Mouse (Mus musculus): ENCODE data around the gene Dcxr.

The Dcxr gene

GRCm38 (mm10) chr11:120706120-120706519 lies 21.0 kb downstream of the Dcxr start:
- ChIA-PET CTCF (interaction anchor here in 3 of 4 experiments (0.7 to 2.6 kb wide), 17 partner anchors 9 to 440 kb away, joined by 3 to 12 read pairs (median 3); partner anchors contain the start of genes Sirt7 (in 1 of the 3) and Tex19.1 (in 1 of the 3)), POLR2A (interaction anchor here in 2 of 4 experiments (0.6 to 29.7 kb wide), 25 partner anchors 8 to 815 kb away, joined by 3 to 509 read pairs (median 4); partner anchors contain the start of genes Pycr1 (in 2 of the 2), Aspscr1 (in 1 of the 2), Cenpx (in 1 of the 2) and Lrrc45 (in 1 of the 2))

DNA sequence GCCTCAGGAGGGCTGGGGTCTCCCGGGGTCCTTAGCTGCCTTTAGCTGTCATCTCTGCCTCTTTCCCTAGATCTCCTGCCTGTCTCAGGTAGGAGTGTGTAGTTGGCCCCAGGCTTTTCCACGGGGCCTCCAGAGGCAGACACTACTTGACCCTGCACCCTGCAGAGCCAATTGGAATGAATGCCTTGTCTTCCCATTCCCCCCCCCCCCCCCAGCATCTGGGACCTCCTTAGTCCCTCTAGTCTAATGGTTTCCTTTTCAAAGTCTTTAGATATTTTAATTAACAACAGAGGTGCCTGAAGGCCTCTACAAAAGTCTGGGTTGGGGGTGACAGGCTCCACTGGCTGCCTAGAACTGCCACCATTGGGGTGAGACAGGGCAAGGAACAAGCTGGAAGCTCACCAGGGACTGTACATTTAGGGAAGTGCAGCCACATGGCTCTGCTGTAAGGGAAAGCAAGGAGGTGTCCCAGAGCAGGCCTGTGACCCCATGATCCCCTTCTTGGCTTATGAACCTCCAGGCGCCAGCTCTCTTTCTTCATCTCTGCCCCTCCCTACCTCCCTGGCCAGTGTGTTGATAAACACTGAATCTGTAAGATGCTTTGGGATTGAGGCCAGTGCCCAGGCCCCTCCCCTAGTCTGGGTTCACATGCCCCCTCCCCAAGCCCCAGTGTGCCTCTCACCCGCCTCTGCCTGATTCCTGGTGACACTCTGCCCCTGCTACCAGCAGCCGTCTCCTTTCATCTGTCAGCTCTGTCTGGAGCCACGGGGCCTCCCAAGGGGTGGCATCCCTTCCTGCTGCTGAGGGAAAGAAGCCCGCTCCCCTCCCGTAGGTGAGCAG lies 22.4 kb downstream of the Dcxr start:
- POLR2A ChIA-PET, result interaction anchor here (0.5 to 29.7 kb wide), 31 partner anchors 9 to 443 kb away, joined by 3 to 509 read pairs (median 4); partner anchors contain the start of genes Pycr1 (in 3 of the 4), Cenpx (in 2 of the 4), Lrrc45 (in 2 of the 4) and Mafg (in 2 of the 4)
- CTCF ChIA-PET, result interaction anchor here (0.6 to 2.6 kb wide), 16 partner anchors 9 to 250 kb away, joined by 3 to 7 read pairs (median 4); partner anchors contain the start of genes Cenpx (in 1 of the 4), Dcxr (in 1 of the 4) and Lrrc45 (in 1 of the 4)

GRCm38 (mm10) chr11:120703696-120704454 lies 23.2 kb downstream of the Dcxr start:
- CTCF ChIA-PET, result interaction anchor here in 3 of 4 experiments (0.6 to 1.5 kb wide), 10 partner anchors 10 to 258 kb away, joined by 3 to 5 read pairs (median 4); partner anchors contain the start of genes Cenpx (in 1 of the 3), Dcxr (in 1 of the 3) and Lrrc45 (in 1 of the 3)

GRCm38 (mm10) chr11:120697741-120698140 lies 29.3 kb downstream of the Dcxr start:
- CTCF ChIA-PET, result interaction anchor here (0.5 to 1.5 kb wide), 11 partner anchors 8 to 102 kb away, joined by 3 to 5 read pairs (median 3); no protein-coding TSS in a partner anchor

More at GRCm38 (mm10) chr11:120703696-120704454, 23.2 kb downstream of the Dcxr start:
- POLR2A ChIA-PET, result interaction anchor here in 3 of 4 experiments (0.7 to 29.7 kb wide), 22 partner anchors 10 to 444 kb away, joined by 3 to 509 read pairs (median 4); partner anchors contain the start of genes Pycr1 (in 3 of the 3), Aspscr1 (in 2 of the 3), Rac3 (in 2 of the 3) and Cenpx (in 1 of the 3)

GRCm38 (mm10) chr11:120696568-120696967 lies 30.5 kb downstream of the Dcxr start:
- POLR2A ChIA-PET, result interaction anchor here (0.6 to 29.7 kb wide), 14 partner anchors 9 to 212 kb away, joined by 3 to 509 read pairs (median 4); partner anchors contain the start of genes Aspscr1 (in 2 of the 4), Pycr1 (in 2 of the 4), Mafg (in 1 of the 4) and Mrpl12 (in 1 of the 4)

More at GRCm38 (mm10) chr11:120697741-120698140, 29.3 kb downstream of the Dcxr start:
- POLR2A ChIA-PET, result interaction anchor here in 3 of 4 experiments (0.5 to 29.7 kb wide), 12 partner anchors 11 to 723 kb away, joined by 3 to 509 read pairs (median 3); partner anchors contain the start of genes Cenpx (in 2 of the 3), Lrrc45 (in 2 of the 3) and Aspscr1 (in 1 of the 3)

GRCm38 (mm10) chr11:120695641-120696040 lies 31.4 kb downstream of the Dcxr start:
- CTCF ChIA-PET, result interaction anchor here in 3 of 4 experiments (0.9 to 1.9 kb wide), 6 partner anchors 8 to 178 kb away, joined by 3 to 5 read pairs (median 4); no protein-coding TSS in a partner anchor
- POLR2A ChIA-PET, result interaction anchor here in 3 of 4 experiments (0.6 to 34.4 kb wide), 13 partner anchors 8 to 260 kb away, joined by 3 to 509 read pairs (median 3); partner anchors contain the start of genes Aspscr1 (in 2 of the 3), Cenpx (in 1 of the 3), Lrrc45 (in 1 of the 3) and Mrpl12 (in 1 of the 3)

More at GRCm38 (mm10) chr11:120696568-120696967, 30.5 kb downstream of the Dcxr start:
- CTCF ChIA-PET, result interaction anchor here (0.6 to 1.9 kb wide), 17 partner anchors 9 to 207 kb away, joined by 3 to 5 read pairs (median 3); partner anchors contain the start of genes Cenpx (in 1 of the 4) and Lrrc45 (in 1 of the 4)

GRCm38 (mm10) chr11:120695184-120695583 lies 31.9 kb downstream of the Dcxr start:
- ChIA-PET CTCF (interaction anchor here in 1 of 4 experiments (1.6 to 1.9 kb wide), 2 partner anchors 18 to 25 kb away, joined by 5 to 6 read pairs; no protein-coding TSS in a partner anchor), POLR2A (interaction anchor here in 2 of 4 experiments (0.6 to 34.4 kb wide), 7 partner anchors 9 to 123 kb away, joined by 3 to 509 read pairs (median 4); partner anchors contain the start of genes Aspscr1 (in 2 of the 2), Cenpx (in 1 of the 2), Lrrc45 (in 1 of the 2) and P4hb (in 1 of the 2))

DNA sequence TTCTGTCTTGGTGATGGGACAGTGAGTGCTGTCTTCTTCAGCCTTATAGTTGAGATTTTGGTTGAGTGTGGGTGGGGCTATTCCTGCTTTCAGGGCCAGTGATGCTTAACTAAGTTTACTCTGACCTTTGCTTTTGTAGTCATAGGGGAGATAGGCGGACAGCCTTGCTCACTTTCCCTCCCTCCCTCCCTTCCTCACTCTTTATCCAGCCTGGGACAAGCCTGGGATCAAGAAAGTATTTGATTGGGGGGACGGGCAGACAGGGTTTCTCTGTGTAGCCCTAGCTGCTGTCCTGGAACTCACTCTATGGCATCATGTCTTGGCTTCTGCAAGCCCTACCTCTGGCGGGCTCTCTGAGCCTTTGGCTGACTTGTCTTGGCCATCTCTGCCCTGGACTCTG lies 33.6 kb downstream of the Dcxr start:
- CTCF ChIA-PET, result interaction anchor here in 2 of 4 experiments (0.6 to 1.9 kb wide), 4 partner anchors 17 to 34 kb away, joined by 3 to 6 read pairs (median 4); partner anchors contain the start of genes Cenpx (in 1 of the 2) and Lrrc45 (in 1 of the 2)
- POLR2A ChIA-PET, result interaction anchor here in 2 of 4 experiments (0.7 to 34.4 kb wide), 6 partner anchors 10 to 61 kb away, joined by 3 to 509 read pairs (median 5); partner anchors contain the start of genes Aspscr1 (in 1 of the 2), Cenpx (in 1 of the 2) and Lrrc45 (in 1 of the 2)

DNA sequence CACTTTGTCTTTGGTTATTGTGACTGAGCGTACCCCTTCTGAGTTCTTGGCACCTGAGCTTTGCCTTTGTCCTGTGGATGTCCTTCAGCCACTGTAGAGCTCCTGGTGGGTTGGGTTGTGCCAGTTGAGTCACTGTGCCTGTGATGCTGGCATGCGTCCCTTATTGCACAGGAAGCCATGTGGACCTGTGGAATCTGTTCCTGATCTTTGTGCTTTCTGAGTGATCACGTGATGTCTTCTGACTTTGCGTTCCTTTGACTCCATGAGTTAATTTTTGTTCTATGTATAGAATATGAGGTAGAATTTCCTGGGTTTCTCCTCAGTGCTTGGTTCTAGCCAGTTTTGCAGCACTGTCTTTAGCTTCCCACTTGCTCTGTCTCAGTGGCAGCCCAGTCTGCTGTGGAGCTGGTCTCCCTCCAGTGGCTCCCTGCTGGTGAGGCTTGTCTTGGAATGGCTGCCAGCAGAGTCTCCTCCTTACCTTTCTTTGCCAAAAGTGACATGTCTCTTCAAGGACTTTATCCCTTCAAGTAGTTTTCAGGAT lies 34.5 kb downstream of the Dcxr start:
- CTCF ChIA-PET, result interaction anchor here in 1 of 4 experiments (1.5 to 1.9 kb wide), 3 partner anchors 18 to 33 kb away, joined by 4 to 6 read pairs (median 4); partner anchors contain the start of genes Cenpx and Lrrc45

DNA sequence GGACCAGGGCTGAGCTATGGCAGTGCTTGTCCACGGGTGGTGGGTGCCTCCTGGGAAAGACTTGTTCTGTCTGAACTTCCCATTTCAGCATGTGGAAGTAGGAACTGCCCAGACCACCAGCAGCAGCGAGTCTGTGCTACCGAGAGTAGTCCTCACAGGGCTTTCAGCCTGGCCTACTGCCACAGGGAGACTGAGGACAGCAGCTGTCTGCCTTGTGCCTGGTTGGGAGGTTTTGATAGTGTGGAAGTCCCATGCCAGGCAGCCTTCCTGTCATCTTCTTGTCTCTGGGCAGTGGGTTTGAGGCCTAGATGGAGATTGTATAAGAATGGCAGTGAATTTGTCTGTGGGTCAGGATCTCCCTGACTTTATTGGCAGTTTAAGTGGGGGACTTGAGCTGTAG lies 37.7 kb downstream of the Dcxr start:
- POLR2A ChIA-PET, result interaction anchor here in 3 of 4 experiments (0.5 to 34.4 kb wide), 13 partner anchors 9 to 114 kb away, joined by 3 to 509 read pairs (median 5); partner anchors contain the start of genes Pycr1 (in 3 of the 3), Aspscr1 (in 1 of the 3), Cenpx (in 1 of the 3) and Lrrc45 (in 1 of the 3)
- CTCF ChIA-PET, result interaction anchor here in 3 of 4 experiments (0.8 to 1.7 kb wide), 4 partner anchors 11 to 87 kb away, joined by 3 to 4 read pairs (median 3); partner anchors contain the start of gene Pycr1 (in 1 of the 3)

More for the DNA sequence above, 34.5 kb downstream of the Dcxr start:
- POLR2A ChIA-PET, result interaction anchor here in 2 of 4 experiments (0.8 to 34.4 kb wide), 7 partner anchors 11 to 55 kb away, joined by 3 to 509 read pairs (median 6); partner anchors contain the start of genes Aspscr1 (in 1 of the 2), Cenpx (in 1 of the 2), Lrrc45 (in 1 of the 2) and Pycr1 (in 1 of the 2)

DNA sequence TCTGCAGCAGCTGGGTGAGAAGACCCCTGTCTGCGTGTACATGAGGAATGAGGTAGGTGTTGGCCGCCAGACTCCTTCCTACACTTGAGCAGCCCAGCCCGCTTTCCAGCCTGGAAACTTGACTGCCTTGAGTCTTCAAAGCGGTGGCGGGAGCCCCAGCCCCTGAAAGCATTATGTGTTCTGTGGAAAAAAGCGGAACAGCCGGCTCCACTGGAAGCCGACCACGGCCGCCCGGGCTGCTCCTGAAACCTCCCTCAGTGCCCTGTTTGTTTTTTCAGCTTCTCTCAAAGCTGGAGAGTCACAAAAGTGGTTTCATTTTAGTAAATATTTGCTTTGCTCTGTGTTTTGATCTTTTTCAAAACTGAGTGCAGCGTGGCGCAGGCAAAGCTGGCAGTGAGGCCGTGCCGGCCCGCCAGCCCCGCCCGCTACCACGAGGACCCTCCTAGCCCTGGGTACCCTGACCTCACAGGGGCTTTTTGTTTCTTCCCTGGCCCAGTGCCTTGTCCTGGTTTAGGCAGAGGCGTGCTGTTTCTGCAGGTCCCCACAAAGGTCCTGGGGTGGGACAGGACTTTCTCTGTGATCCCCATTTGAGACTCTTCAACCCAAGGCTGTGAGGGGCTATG lies 40.3 kb downstream of the Dcxr start:
- POLR2A ChIA-PET, result interaction anchor here in 2 of 4 experiments (0.6 to 34.4 kb wide), 9 partner anchors 9 to 606 kb away, joined by 3 to 509 read pairs (median 5); partner anchors contain the start of genes Cenpx (in 1 of the 2), Lrrc45 (in 1 of the 2) and Notum (in 1 of the 2)
- CTCF ChIA-PET, result interaction anchor here in 1 of 4 experiments (1.6 kb wide), 1 partner anchor 10 kb away, joined by 4 read pairs; no protein-coding TSS in a partner anchor

- POLR2A ChIA-PET, result interaction anchor here in 3 of 4 experiments (0.7 to 34.4 kb wide), 15 partner anchors 10 to 119 kb away, joined by 3 to 509 read pairs (median 4); partner anchors contain the start of genes Aspscr1 (in 3 of the 3), Cenpx (in 1 of the 3), Lrrc45 (in 1 of the 3) and Notum (in 1 of the 3)
- CTCF ChIA-PET, result interaction anchor here in 2 of 4 experiments (1.1 to 1.2 kb wide), 2 partner anchors 26 to 36 kb away, joined by 3 to 4 read pairs; no protein-coding TSS in a partner anchor
Observed at GRCm38 (mm10) chr11:120684660-120685059, 42.4 kb downstream of the Dcxr start.

GRCm38 (mm10) chr11:120684086-120684485 lies 43.0 kb downstream of the Dcxr start:
- ChIA-PET POLR2A (interaction anchor here (0.5 to 34.4 kb wide), 17 partner anchors 10 to 118 kb away, joined by 3 to 509 read pairs (median 4); partner anchors contain the start of genes Aspscr1 (in 3 of the 4), Notum (in 2 of the 4), Cenpx (in 1 of the 4) and Lrrc45 (in 1 of the 4)), CTCF (interaction anchor here in 3 of 4 experiments (0.5 to 1.9 kb wide), 3 partner anchors 12 to 36 kb away, joined by 3 to 5 read pairs (median 3); no protein-coding TSS in a partner anchor)

DNA sequence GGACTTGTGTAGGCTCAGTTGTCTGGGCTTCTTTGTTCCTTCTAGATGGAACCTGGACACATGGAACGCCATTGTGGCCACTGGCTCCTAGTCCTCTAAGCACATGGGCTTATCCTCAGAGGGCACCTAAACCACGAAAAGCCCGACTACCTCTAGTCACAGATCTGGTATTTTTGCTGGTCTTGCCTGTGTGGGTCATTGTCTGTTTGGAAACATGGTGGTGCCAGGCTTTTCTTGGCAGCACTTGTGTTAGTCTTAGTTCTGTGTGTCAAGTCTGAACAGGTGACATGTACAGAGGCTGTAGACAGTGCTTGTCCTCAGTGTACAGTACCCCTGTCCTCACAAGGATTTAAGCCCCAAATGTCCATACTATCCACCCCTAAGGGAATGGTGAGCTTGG lies 43.5 kb downstream of the Dcxr start:
- ChIA-PET POLR2A (interaction anchor here in 3 of 4 experiments (0.7 to 34.4 kb wide), 13 partner anchors 9 to 118 kb away, joined by 3 to 509 read pairs (median 4); partner anchors contain the start of genes Aspscr1 (in 3 of the 3), Notum (in 2 of the 3), Cenpx (in 1 of the 3) and Lrrc45 (in 1 of the 3)), CTCF (interaction anchor here in 2 of 4 experiments (0.5 to 1.9 kb wide), 2 partner anchors 13 to 37 kb away, joined by 3 to 5 read pairs; no protein-coding TSS in a partner anchor)

Data from embryonic stem cell, embryonic (primary cell).